Mouse (Mus musculus): ENCODE results near the gene Hist1h2bh. TPM values are rescaled to one million over a fixed set of nuclear protein-coding genes. Genes with fewer than 3 reads are reported as not detected.
A peak's percentile ranks its signal among the peaks of the same experiment; 100 is the strongest.
"Not testable (repeated sequence)": the region's sequence is repeated elsewhere in the genome, so short reads cannot be mapped to it uniquely, and the experiment has no call there.

The Hist1h2bh gene
- 0.76 and 0.97 TPM in 2 replicates for polyA plus RNA-seq (2015; fragmentation: Nextera tagmentation; extraction: Ambion mirVana)

DNA sequence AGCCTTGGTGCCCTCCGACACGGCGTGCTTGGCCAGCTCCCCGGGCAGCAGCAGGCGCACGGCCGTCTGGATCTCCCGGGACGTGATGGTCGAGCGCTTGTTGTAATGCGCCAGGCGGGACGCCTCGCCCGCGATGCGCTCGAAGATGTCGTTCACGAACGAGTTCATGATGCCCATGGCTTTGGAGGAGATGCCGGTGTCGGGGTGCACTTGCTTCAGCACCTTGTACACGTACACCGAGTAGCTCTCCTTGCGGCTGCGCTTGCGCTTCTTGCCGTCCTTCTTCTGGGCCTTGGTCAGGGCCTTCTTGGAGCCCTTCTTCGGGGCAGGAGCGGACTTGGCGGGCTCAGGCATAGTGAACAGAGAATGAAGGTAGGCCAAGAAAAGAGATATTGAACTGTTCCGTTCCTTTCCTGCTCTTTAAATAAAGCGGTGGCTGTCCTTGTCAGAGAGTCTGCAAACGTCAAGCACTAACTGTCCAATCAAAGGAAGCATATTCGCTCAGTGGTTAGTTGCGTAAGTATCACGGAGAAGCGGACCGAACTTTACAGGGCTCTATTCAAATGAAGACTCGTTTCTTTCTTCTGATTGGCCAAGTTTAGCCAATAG lies at the start of gene Hist1h2bh:
TSS of gene Hist1h2bh (minus strand) at position 394 of the 609 bp plus-strand sequence.
- Histone ChIP-seq H3K9ac (peak within 1 kb of the TSS; percentile 71), H3K4me2 (peak within 1 kb of the TSS; percentile 70), H3K27ac (peak within 1 kb of the TSS; percentile 95), H3K4me3 (peak within 1 kb of the TSS; percentile 47), H3K4me1 (peaks cover 14% of the 10 kb centered on the region)
- ATAC-seq = peak; percentile 93
- not testable (repeated sequence) for H3K9me3 ChIP-seq (replicated peaks); H3K36me3 ChIP-seq (ENCODE audit: poor library complexity, severe bottlenecking); H3K27me3 ChIP-seq
- under 1% methylated on average over 42 of the region's 42 CpGs for WGBS

DNA sequence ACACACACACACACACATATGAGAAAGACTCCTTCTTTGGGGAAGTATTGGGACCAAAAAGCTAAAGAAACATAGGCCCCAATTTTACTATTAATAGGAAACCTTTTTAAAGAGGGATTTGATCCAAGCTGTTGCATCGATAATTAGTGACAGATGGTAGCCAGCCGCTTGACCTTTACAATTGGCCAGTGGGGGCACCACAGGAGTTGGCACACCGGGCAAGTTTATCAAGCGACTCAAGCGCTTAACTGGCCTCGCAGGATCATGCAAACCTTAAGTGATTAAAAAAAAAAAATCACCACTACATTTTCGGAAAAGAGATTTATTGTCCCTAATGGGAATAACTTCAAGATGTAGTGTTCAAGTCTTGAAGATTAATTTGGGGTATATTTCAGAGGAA lies 49.4 kb upstream of the Hist1h2bh start:
- H3K36me3 ChIP-seq (ENCODE audit: poor library complexity, severe bottlenecking) = no peaks in the 10 kb centered on the region
- H3K27me3 ChIP-seq = no peaks in the 10 kb centered on the region
- H3K27ac ChIP-seq = no peak overlapping the region
- H3K4me3 ChIP-seq = no peak overlapping the region
- WGBS = 91% methylated on average over 7 of the region's 7 CpGs
- H3K9ac ChIP-seq = no peak overlapping the region
- H3K4me2 ChIP-seq = no peak overlapping the region
- H3K4me1 ChIP-seq = no peaks in the 10 kb centered on the region
- no peaks in the 10 kb centered on the region for H3K9me3 ChIP-seq (replicated peaks)
- ATAC-seq = no peak

DNA sequence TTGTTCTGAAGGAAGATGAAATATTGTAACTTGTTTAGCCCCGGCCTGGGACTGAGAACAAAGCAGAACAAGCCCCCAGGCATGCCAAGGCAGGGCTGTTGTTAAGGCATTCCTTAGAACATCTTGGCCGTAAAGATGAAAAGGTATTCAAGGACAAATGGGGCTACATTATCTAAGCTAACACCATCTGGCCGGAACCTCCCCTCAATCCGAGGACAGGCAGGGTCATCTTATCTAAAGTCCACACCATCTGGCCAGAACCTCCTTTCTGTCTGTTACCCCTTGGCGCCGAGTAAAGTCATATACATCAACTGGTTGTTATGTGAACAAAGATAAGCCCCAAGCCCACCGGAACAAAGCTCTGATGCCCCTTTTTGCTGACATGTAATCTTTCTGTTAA lies 48.7 kb upstream of the Hist1h2bh start:
- ATAC-seq; H3K4me1 ChIP-seq; H3K27ac ChIP-seq; H3K36me3 ChIP-seq (ENCODE audit: poor library complexity, severe bottlenecking); H3K4me3 ChIP-seq; H3K27me3 ChIP-seq; H3K9ac ChIP-seq; H3K4me2 ChIP-seq; H3K9me3 ChIP-seq (replicated peaks): not testable (repeated sequence)
- WGBS = 95% methylated on average over 7 of the region's 7 CpGs

DNA sequence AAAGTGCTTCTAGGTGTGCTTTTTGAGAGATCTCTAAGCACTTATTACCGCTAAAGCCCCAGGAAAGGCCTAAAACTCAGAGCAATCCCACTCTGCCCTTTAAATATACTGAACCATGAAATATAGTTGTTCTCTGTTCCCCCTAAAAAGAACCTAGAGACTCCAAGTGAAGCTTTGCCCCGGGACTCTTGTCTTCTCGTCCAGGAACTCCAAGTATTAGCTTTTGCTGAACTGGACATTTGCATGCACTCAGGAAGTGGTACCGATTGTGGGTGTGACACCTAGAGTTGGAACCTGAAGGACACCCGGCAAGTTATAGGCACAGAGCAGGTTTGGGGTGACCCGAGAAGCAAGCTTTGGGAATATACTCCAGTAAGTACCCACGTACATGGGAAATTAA lies 48.0 kb upstream of the Hist1h2bh start:
- H3K4me1 ChIP-seq = peaks cover 9% of the 10 kb centered on the region; the same call in 1 of the 2 replicates
- H3K27ac ChIP-seq = no peak overlapping the region
- H3K27me3 ChIP-seq = no peaks in the 10 kb centered on the region
- H3K36me3 ChIP-seq (ENCODE audit: poor library complexity, severe bottlenecking) = no peaks in the 10 kb centered on the region
- no peak overlapping the region for H3K4me2 ChIP-seq
- no peak for ATAC-seq
- H3K4me3 ChIP-seq = no peak overlapping the region
- no peak overlapping the region for H3K9ac ChIP-seq
- H3K9me3 ChIP-seq (replicated peaks) = no peaks in the 10 kb centered on the region
- WGBS = 96% methylated on average over 7 of the region's 7 CpGs

DNA sequence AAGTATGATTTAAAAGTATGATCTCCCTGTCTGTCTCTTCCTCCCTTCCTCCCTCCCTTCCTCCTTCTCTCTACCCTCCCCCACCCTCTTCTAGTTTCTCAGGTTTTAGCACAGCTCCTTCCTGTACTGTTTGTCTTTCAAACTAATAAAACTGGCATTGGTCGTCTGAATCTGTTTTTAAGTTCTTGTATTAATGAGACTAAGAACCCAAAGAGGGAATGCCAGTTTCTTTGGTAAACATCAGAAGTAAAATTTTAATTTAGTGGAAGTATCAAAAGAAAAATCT lies 43.7 kb upstream of the Hist1h2bh start:
- 4% methylated on average over 1 of the region's 1 CpGs for WGBS
- Histone ChIP-seq H3K4me3 (peak overlapping the region; percentile 50), H3K4me2 (peak overlapping the region; percentile 76), H3K4me1 (peaks cover 39% of the 10 kb centered on the region), H3K27me3 (no peaks in the 10 kb centered on the region), H3K27ac (peak overlapping the region; percentile 93), H3K9me3 (replicated peaks) (no peaks in the 10 kb centered on the region), H3K36me3 (ENCODE audit: poor library complexity, severe bottlenecking) (no peaks in the 10 kb centered on the region), H3K9ac (peak overlapping the region; percentile 64)
- ATAC-seq = no peak

- no peak for ATAC-seq
Measured at GRCm38 (mm10) chr13:23586099-23586939, 43.1 kb upstream of the Hist1h2bh start.

DNA sequence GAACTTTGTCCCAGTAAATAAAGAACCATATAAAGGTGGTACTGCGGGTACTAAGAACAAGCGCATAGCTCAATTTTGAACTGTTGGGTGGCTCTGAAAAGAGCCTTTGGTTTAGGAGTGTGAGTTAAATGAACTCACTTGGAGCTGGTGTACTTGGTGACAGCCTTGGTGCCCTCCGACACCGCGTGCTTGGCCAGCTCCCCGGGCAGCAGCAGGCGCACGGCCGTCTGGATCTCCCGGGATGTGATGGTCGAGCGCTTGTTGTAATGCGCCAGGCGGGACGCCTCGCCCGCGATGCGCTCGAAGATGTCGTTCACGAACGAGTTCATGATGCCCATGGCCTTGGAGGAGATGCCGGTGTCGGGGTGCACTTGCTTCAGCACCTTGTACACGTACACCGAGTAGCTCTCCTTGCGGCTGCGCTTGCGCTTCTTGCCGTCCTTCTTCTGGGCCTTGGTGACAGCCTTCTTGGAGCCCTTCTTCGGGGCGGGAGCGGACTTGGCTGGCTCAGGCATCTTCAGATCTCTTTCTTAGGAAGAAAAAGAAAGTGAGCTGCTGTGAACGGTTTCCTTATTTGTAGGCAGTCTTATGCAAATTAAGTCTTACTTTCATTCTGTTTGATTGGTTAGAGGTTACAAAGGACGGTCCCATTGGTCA lies 42.4 kb upstream of the Hist1h2bh start:
- WGBS = 0% methylated on average over 34 of the region's 36 CpGs
- H3K4me1 ChIP-seq = peaks cover 40% of the 10 kb centered on the region
- peak overlapping the region; percentile 76 for H3K4me2 ChIP-seq
- H3K27ac ChIP-seq = peak overlapping the region; percentile 99
- ATAC-seq = peak; percentile 90
- peak overlapping the region; percentile 50 for H3K4me3 ChIP-seq
- not testable (repeated sequence) for H3K27me3 ChIP-seq; H3K9me3 ChIP-seq (replicated peaks); H3K36me3 ChIP-seq (ENCODE audit: poor library complexity, severe bottlenecking)
- peak overlapping the region; percentile 85 for H3K9ac ChIP-seq

More at GRCm38 (mm10) chr13:23586099-23586939, 43.1 kb upstream of the Hist1h2bh start:
- Histone ChIP-seq H3K9ac (peak overlapping the region; percentile 64), H3K27me3 (no peaks in the 10 kb centered on the region), H3K27ac (peak overlapping the region; percentile 93), H3K36me3 (ENCODE audit: poor library complexity, severe bottlenecking) (no peaks in the 10 kb centered on the region), H3K4me1 (peaks cover 40% of the 10 kb centered on the region), H3K9me3 (replicated peaks) (no peaks in the 10 kb centered on the region), H3K4me3 (peak overlapping the region; percentile 50), H3K4me2 (peak overlapping the region; percentile 76)
- under 1% methylated on average over 22 of the region's 22 CpGs for WGBS

- Histone ChIP-seq H3K27ac (peak overlapping the region; percentile 99), H3K36me3 (ENCODE audit: poor library complexity, severe bottlenecking) (no peaks in the 10 kb centered on the region), H3K4me3 (peak overlapping the region; percentile 50), H3K4me1 (peaks cover 40% of the 10 kb centered on the region), H3K4me2 (peak overlapping the region; percentile 76), H3K9ac (peak overlapping the region; percentile 85), H3K9me3 (replicated peaks) (no peaks in the 10 kb centered on the region), H3K27me3 (no peaks in the 10 kb centered on the region)
- 0 out of 2 replicates have a peak, but pooled peaks have one; percentile 11 for ATAC-seq
- WGBS = under 1% methylated on average over 21 of the region's 21 CpGs
Measured at GRCm38 (mm10) chr13:23585029-23585441, 41.8 kb upstream of the Hist1h2bh start.

- no peak for ATAC-seq
- Histone ChIP-seq H3K4me2 (peak overlapping the region; percentile 76), H3K27me3 (no peaks in the 10 kb centered on the region), H3K36me3 (ENCODE audit: poor library complexity, severe bottlenecking) (no peaks in the 10 kb centered on the region), H3K4me1 (peaks cover 40% of the 10 kb centered on the region), H3K9me3 (replicated peaks) (no peaks in the 10 kb centered on the region), H3K9ac (peak overlapping the region; percentile 85), H3K4me3 (peak overlapping the region; percentile 50), H3K27ac (peak overlapping the region; percentile 99)
Measured at GRCm38 (mm10) chr13:23584331-23584730, 41.1 kb upstream of the Hist1h2bh start.

DNA sequence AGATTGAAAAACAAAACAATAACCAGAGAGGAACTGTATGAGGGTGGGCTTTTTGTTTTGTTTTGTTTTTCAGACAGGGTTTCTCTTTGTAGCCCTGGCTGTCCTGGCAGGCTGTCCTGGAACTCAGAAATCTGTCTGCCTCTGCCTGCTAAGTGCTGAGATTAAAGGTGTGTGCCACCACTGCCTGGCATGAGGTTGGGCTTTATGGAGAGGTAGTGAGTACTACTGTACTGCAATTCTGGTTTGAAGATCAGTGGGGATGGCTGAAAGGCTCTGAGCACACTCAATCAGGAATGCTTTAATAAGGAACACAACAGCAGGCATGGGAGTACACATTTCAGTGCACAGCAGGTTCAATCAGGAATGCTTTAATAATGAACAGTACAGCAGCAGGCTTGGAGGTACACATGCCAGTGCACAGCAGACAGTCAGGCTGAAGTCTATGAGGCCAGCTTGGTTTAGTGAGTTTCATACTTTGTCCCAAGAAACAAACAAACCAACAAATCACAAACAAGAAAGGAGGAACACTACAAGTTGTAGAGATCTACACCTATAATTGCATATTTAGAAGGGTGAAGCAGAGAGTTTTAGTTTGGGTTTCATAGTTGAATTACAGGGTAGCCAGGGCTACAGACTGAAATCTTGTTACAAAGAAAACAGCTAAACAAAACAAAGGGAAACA lies 40.3 kb upstream of the Hist1h2bh start:
- Histone ChIP-seq H3K36me3 (ENCODE audit: poor library complexity, severe bottlenecking) (no peaks in the 10 kb centered on the region), H3K4me2 (peak overlapping the region; percentile 89), H3K4me1 (peaks cover 40% of the 10 kb centered on the region), H3K27ac (peak overlapping the region; percentile 99), H3K9me3 (replicated peaks) (no peaks in the 10 kb centered on the region), H3K9ac (peak overlapping the region; percentile 31; the same call in 1 of the 2 replicates), H3K4me3 (no peak overlapping the region), H3K27me3 (no peaks in the 10 kb centered on the region)
- ATAC-seq = no peak

DNA sequence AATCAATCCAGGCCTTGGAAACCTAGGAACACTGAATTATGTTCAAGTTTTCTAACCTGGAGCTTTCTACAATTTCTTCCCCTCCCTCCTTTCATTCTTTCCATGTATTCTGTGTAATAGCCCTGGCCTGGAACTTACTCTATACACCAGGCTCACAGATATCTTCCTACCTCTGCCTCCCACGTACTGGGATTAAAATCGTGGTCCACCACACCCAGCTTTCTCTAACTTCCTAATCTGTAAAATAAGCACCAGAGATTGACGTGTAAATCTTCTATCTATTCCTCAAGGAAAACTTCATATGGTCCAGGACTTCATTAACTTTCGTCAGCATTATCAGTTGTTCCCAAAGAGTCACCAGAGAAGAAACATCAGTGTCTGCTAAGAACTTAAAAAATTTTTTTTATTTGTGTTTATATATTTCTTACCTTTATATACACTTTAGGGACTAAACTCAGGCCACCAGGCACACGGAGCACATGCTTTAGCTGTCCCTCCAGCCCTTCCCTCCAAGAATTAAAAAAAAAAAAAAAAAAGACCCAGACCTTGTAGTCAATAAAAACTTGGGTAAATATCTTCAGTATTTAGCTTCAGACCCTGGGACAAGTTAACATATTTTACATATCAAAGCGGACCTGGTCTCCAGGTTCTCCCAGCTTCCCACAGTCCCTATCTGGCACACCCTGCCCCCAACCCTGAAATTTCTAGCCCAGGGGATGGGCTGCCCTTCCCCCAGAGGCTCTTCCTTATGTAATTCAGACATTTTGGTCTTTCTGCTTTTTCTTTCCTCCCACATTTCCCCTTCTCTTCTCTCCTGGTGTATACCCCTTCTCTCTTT lies 39.2 kb upstream of the Hist1h2bh start:
- H3K4me1 ChIP-seq = peaks cover 41% of the 10 kb centered on the region
- no peaks in the 10 kb centered on the region for H3K9me3 ChIP-seq (replicated peaks)
- 4% methylated on average over 6 of the region's 6 CpGs for WGBS
- H3K36me3 ChIP-seq (ENCODE audit: poor library complexity, severe bottlenecking) = no peaks in the 10 kb centered on the region
- peak overlapping the region; percentile 89 for H3K4me2 ChIP-seq
- no peaks in the 10 kb centered on the region for H3K27me3 ChIP-seq
- peak overlapping the region; percentile 54 for H3K4me3 ChIP-seq
- no peak for ATAC-seq
- H3K27ac ChIP-seq = peak overlapping the region; percentile 99
- peak overlapping the region; percentile 86 for H3K9ac ChIP-seq
